Mouse (Mus musculus): Measurements from ENCODE around the gene Tmem229a. TPM values are rescaled to one million over a fixed set of nuclear protein-coding genes. Genes with fewer than 3 reads are reported as not detected.

Gene Tmem229a
- total RNA-seq, 2 experiments from 2014 or later: 34.9 to 35.0 TPM

- no peak for DNase-seq (ENCODE audit: extremely low spot score in 1 of 2, low spot score in 2 of 2)
- intact Hi-C loops (cut with DNase I): no loop called here
These were observed 51.0 kb downstream of the Tmem229a start for GRCm38 (mm10) chr6:24905101-24905500.

Other genes with a start within 250 kb of the Tmem229a start
- not detected for gene Hyal6, start 223.1 kb downstream of the Tmem229a start, total RNA-seq (2021)
- not detected for gene Hyal4, start 208.0 kb downstream of the Tmem229a start, total RNA-seq (2021)
- gene Spam1, start 165.1 kb downstream of the Tmem229a start, total RNA-seq (2021): not detected
- gene Hyal5, start 98.3 kb downstream of the Tmem229a start, total RNA-seq (2021): not detected

All from left cerebral cortex, postnatal 10 days (tissue).